Mouse (Mus musculus): ENCODE measurements around the gene Srd5a2. TPM values are rescaled to one million over a fixed set of nuclear protein-coding genes. Genes with fewer than 3 reads are reported as not detected.

Srd5a2 gene
- not detected in 2 replicates for polyA plus RNA-seq (2012)

GRCm38 (mm10) chr17:74047210-74048082 is at the start of gene Srd5a2:
Gene Srd5a2 (minus strand): TSS chr17:74047916.

Other genes with a start within 250 kb of the Srd5a2 start
- 1.3 and 2.1 TPM in 2 replicates for gene Ehd3, start 243.8 kb downstream of the Srd5a2 start, polyA plus RNA-seq (2012)
- gene Xdh, start 97.7 kb downstream of the Srd5a2 start, polyA plus RNA-seq (2012) = 2.1 and 7.8 TPM in 2 replicates
- 43.4 and 49.3 TPM in 2 replicates for gene Memo1, start 247.6 kb upstream of the Srd5a2 start, polyA plus RNA-seq (2012)

All from megakaryocyte-erythroid progenitor cell, adult 5 weeks (primary cell).